Mouse (Mus musculus) small intestine, adult 2 months (tissue): Measurements from ENCODE around the gene Epb41l2.

Experiments used
- CTCF ChIP-seq: fragments of 200-500 bp; IDR thresholded peaks from 2 replicates; pipeline ENCODE4 v1.5.1; 2012; ENCODE audit warnings: low read depth, mild to moderate bottlenecking, control low read depth, inconsistent platforms, low read length, moderate library complexity, mixed read lengths; ENCODE audit not compliant: insufficient replicate concordance, insufficient read length; ENCODE audit errors: extremely low read depth
- POLR2A ChIP-seq: fragments of 200-500 bp; IDR thresholded peaks from 2 replicates; pipeline ENCODE4 v1.6.1; 2012; ENCODE audit warnings: low read depth, mild to moderate bottlenecking, control low read depth, inconsistent platforms, low read length, moderate library complexity

GRCm38 (mm10) chr10:25533105-25533504 is 173.5 kb downstream of the Epb41l2 start:
- TF ChIP-seq POLR2A = no peak
- TF ChIP-seq CTCF = no peak
